Mouse (Mus musculus): ENCODE measurements around the gene Bcs1l. TPM values are rescaled to one million over a fixed set of nuclear protein-coding genes. Genes with fewer than 3 reads are reported as not detected.

Gene Bcs1l
- polyA plus RNA-seq, 1 experiment from 2014 or later = 7.1 TPM

GRCm38 (mm10) chr1:74600501-74601266, 12.6 kb downstream of the Bcs1l start:
- H3K4me2 ChIP-seq (replicated peaks; ENCODE audit: low read depth, low read length) = peak overlapping the region; percentile 77
- no peak for TF ChIP-seq CTCF (IDR thresholded peaks at IDR 0.05)
- no peak for TF ChIP-seq EP300 (IDR thresholded peaks at IDR 0.05)
- peak; percentile 13 for DNase-seq (ENCODE audit: low spot score)
- peak; percentile 52; the same call in 1 of the 2 replicates for ATAC-seq
- peak overlapping the region; percentile 66 for H3K9ac ChIP-seq (replicated peaks; ENCODE audit: low read depth)
- WGBS = 7% methylated on average over 24 of the region's 26 CpGs
- no peaks in the 10 kb centered on the region for H3K9me3 ChIP-seq (ENCODE audit: low read length)
- H3K27me3 ChIP-seq (replicated peaks; ENCODE audit: insufficient read depth, low read length) = no peaks in the 10 kb centered on the region
- peaks cover 11% of the 10 kb centered on the region; the same call in 1 of the 2 replicates for H3K36me3 ChIP-seq (ENCODE audit: insufficient read depth, low read length)
- peak overlapping the region; percentile 70 for H3K4me3 ChIP-seq (ENCODE audit: low read depth, low read length)
- H3K4me1 ChIP-seq (ENCODE audit: insufficient read depth, low read depth, low read length) = peaks cover 8% of the 10 kb centered on the region
- H3K27ac ChIP-seq (ENCODE audit: low read length) = peak overlapping the region; percentile 57

GRCm38 (mm10) chr1:74601267-74601962, 13.3 kb downstream of the Bcs1l start, which contains the start of the genes Rnf25 and Stk36:
Gene Rnf25 (minus strand): TSS chr1:74601397.
Gene Stk36 (plus strand): TSS chr1:74601445.
- Histone ChIP-seq H3K4me3 (ENCODE audit: low read depth, low read length) (peak within 1 kb of the TSS; percentile 70), H3K27ac (ENCODE audit: low read length) (peak within 1 kb of the TSS; percentile 57), H3K9ac (replicated peaks; ENCODE audit: low read depth) (peak within 1 kb of the TSS; percentile 66), H3K4me1 (ENCODE audit: insufficient read depth, low read depth, low read length) (peaks cover 8% of the 10 kb centered on the region), H3K9me3 (ENCODE audit: low read length) (no peaks in the 10 kb centered on the region), H3K4me2 (replicated peaks; ENCODE audit: low read depth, low read length) (peak within 1 kb of the TSS; percentile 77), H3K27me3 (replicated peaks; ENCODE audit: insufficient read depth, low read length) (no peaks in the 10 kb centered on the region), H3K36me3 (ENCODE audit: insufficient read depth, low read length) (peaks cover 9% of the 10 kb centered on the region; the same call in 1 of the 2 replicates)
- WGBS = 9% methylated on average over 25 of the region's 25 CpGs
- no peak for TF ChIP-seq CTCF (IDR thresholded peaks at IDR 0.05)
- peak; percentile 60; the same call in 1 of the 2 replicates for TF ChIP-seq EP300 (IDR thresholded peaks at IDR 0.05)
- ATAC-seq (peak; percentile 95), DNase-seq (ENCODE audit: low spot score) (peak; percentile 97)

GRCm38 (mm10) chr1:74624183-74624582, 36.1 kb downstream of the Bcs1l start:
- Histone ChIP-seq H3K9me3 (ENCODE audit: low read length) (no peaks in the 10 kb centered on the region), H3K9ac (replicated peaks; ENCODE audit: low read depth) (no peak overlapping the region), H3K4me2 (replicated peaks; ENCODE audit: low read depth, low read length) (no peak overlapping the region), H3K27ac (ENCODE audit: low read length) (peak overlapping the region; percentile 62; the same call in 1 of the 2 replicates), H3K4me3 (ENCODE audit: low read depth, low read length) (no peak overlapping the region), H3K27me3 (replicated peaks; ENCODE audit: insufficient read depth, low read length) (no peaks in the 10 kb centered on the region), H3K4me1 (ENCODE audit: insufficient read depth, low read depth, low read length) (no peaks in the 10 kb centered on the region), H3K36me3 (ENCODE audit: insufficient read depth, low read length) (no peaks in the 10 kb centered on the region)
- WGBS = 68% methylated on average over 1 of the region's 1 CpGs
- no peak for TF ChIP-seq CTCF (IDR thresholded peaks at IDR 0.05)
- peak; percentile 98 for TF ChIP-seq EP300 (IDR thresholded peaks at IDR 0.05)
- ATAC-seq (peak; percentile 97), DNase-seq (ENCODE audit: low spot score) (peak; percentile 80)

- 59% methylated on average over 4 of the region's 4 CpGs for WGBS
- H3K4me1 ChIP-seq (ENCODE audit: insufficient read depth, low read depth, low read length) = no peaks in the 10 kb centered on the region
- DNase-seq (ENCODE audit: low spot score) = peak; percentile 30
- H3K4me2 ChIP-seq (replicated peaks; ENCODE audit: low read depth, low read length) = 0 out of 2 replicates have a peak overlapping the region, but pooled peaks have one; percentile 6
- H3K36me3 ChIP-seq (ENCODE audit: insufficient read depth, low read length) = no peaks in the 10 kb centered on the region
- H3K9me3 ChIP-seq (ENCODE audit: low read length) = no peaks in the 10 kb centered on the region
- H3K9ac ChIP-seq (replicated peaks; ENCODE audit: low read depth) = no peak overlapping the region
- peak; percentile 62 for ATAC-seq
- no peaks in the 10 kb centered on the region for H3K27me3 ChIP-seq (replicated peaks; ENCODE audit: insufficient read depth, low read length)
- no peak overlapping the region for H3K4me3 ChIP-seq (ENCODE audit: low read depth, low read length)
- H3K27ac ChIP-seq (ENCODE audit: low read length) = peak overlapping the region; percentile 62
- peak; percentile 70 for TF ChIP-seq EP300 (IDR thresholded peaks at IDR 0.05)
- no peak for TF ChIP-seq CTCF (IDR thresholded peaks at IDR 0.05)
Observed at GRCm38 (mm10) chr1:74626076-74626475, 38.0 kb downstream of the Bcs1l start.

DNA sequence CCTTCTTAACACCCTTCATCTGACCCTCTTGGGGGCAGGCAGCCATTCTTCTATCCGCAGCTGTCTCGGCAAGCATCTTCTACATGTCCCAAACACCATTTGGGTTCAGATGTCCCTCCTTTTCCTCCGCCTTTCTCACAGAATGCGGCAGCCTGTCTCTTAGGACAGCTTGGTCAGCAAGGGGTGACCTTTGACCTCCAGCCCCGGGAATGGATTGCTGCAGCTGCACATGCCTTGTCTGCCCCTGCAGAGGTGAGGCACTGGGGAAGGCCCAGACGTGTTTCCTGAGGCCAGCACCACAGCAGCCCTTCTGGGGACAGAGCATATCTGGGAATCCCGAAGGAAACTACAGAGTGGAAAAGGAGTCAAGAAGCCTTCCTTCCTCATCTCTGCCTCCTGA, 39.9 kb downstream of the Bcs1l start:
- Histone ChIP-seq H3K4me1 (ENCODE audit: insufficient read depth, low read depth, low read length) (no peaks in the 10 kb centered on the region), H3K9me3 (ENCODE audit: low read length) (no peaks in the 10 kb centered on the region), H3K4me3 (ENCODE audit: low read depth, low read length) (no peak overlapping the region), H3K27me3 (replicated peaks; ENCODE audit: insufficient read depth, low read length) (no peaks in the 10 kb centered on the region), H3K4me2 (replicated peaks; ENCODE audit: low read depth, low read length) (no peak overlapping the region), H3K27ac (ENCODE audit: low read length) (no peak overlapping the region), H3K9ac (replicated peaks; ENCODE audit: low read depth) (no peak overlapping the region), H3K36me3 (ENCODE audit: insufficient read depth, low read length) (no peaks in the 10 kb centered on the region)
- 34% methylated on average over 7 of the region's 7 CpGs for WGBS
- no peak for TF ChIP-seq EP300 (IDR thresholded peaks at IDR 0.05)
- no peak for TF ChIP-seq CTCF (IDR thresholded peaks at IDR 0.05)
- no peak for ATAC-seq
- DNase-seq (ENCODE audit: low spot score) = no peak

GRCm38 (mm10) chr1:74632734-74633133, 44.6 kb downstream of the Bcs1l start:
- no peaks in the 10 kb centered on the region for H3K9me3 ChIP-seq (ENCODE audit: low read length)
- no peak overlapping the region for H3K4me3 ChIP-seq (ENCODE audit: low read depth, low read length)
- no peak for TF ChIP-seq CTCF (IDR thresholded peaks at IDR 0.05)
- no peak for TF ChIP-seq EP300 (IDR thresholded peaks at IDR 0.05)
- H3K36me3 ChIP-seq (ENCODE audit: insufficient read depth, low read length) = no peaks in the 10 kb centered on the region
- no peak overlapping the region for H3K4me2 ChIP-seq (replicated peaks; ENCODE audit: low read depth, low read length)
- H3K27me3 ChIP-seq (replicated peaks; ENCODE audit: insufficient read depth, low read length) = no peaks in the 10 kb centered on the region
- no peak overlapping the region for H3K27ac ChIP-seq (ENCODE audit: low read length)
- no peak overlapping the region for H3K9ac ChIP-seq (replicated peaks; ENCODE audit: low read depth)
- ATAC-seq (no peak), DNase-seq (ENCODE audit: low spot score) (no peak)
- no peaks in the 10 kb centered on the region for H3K4me1 ChIP-seq (ENCODE audit: insufficient read depth, low read depth, low read length)
- WGBS = 81% methylated on average over 4 of the region's 4 CpGs

Small RNA genes within 50 kb of the gene (microRNA-seq; reads per million reads assigned to microRNA genes)
- gene Gm25035 = not detected

Other genes with a start within 250 kb of the Bcs1l start
- gene Catip, start 226.2 kb upstream of the Bcs1l start, polyA plus RNA-seq (2015; fragmentation: Nextera tagmentation; extraction: Ambion mirVana) = 3.4 and 5.1 TPM in 2 replicates
- gene Slc11a1, start 213.1 kb upstream of the Bcs1l start, polyA plus RNA-seq (2015; fragmentation: Nextera tagmentation; extraction: Ambion mirVana) = 4.6 and 4.8 TPM in 2 replicates
- 72.5 and 75.0 TPM in 2 replicates for gene Ctdsp1, start 196.8 kb upstream of the Bcs1l start, polyA plus RNA-seq (2015; fragmentation: Nextera tagmentation; extraction: Ambion mirVana)
- 0.75 and 1.3 TPM in 2 replicates for gene Vil1, start 178.9 kb upstream of the Bcs1l start, polyA plus RNA-seq (2015; fragmentation: Nextera tagmentation; extraction: Ambion mirVana)
- gene Cnot9, start 82.2 kb upstream of the Bcs1l start, polyA plus RNA-seq (2015; fragmentation: Nextera tagmentation; extraction: Ambion mirVana) = 20.0 and 20.9 TPM in 2 replicates
- 0.27 and 0.90 TPM in 2 replicates for gene Plcd4, start 45.4 kb upstream of the Bcs1l start, polyA plus RNA-seq (2015; fragmentation: Nextera tagmentation; extraction: Ambion mirVana)
- gene Usp37, start 44.0 kb upstream of the Bcs1l start, polyA plus RNA-seq (2015; fragmentation: Nextera tagmentation; extraction: Ambion mirVana) = 9.1 and 9.8 TPM in 2 replicates
- 2.7 and 3.1 TPM in 2 replicates for gene Zfp142, start within 50 bp of the Bcs1l start, polyA plus RNA-seq (2015; fragmentation: Nextera tagmentation; extraction: Ambion mirVana)
- 26.6 and 26.9 TPM in 2 replicates for gene Rnf25, start 13.1 kb downstream of the Bcs1l start, polyA plus RNA-seq (2015; fragmentation: Nextera tagmentation; extraction: Ambion mirVana)
- 12.5 and 16.3 TPM in 2 replicates for gene Stk36, start 13.2 kb downstream of the Bcs1l start, polyA plus RNA-seq (2015; fragmentation: Nextera tagmentation; extraction: Ambion mirVana)
- 4.2 and 4.7 TPM in 2 replicates for gene Ttll4, start 73.5 kb downstream of the Bcs1l start, polyA plus RNA-seq (2015; fragmentation: Nextera tagmentation; extraction: Ambion mirVana)
- gene Cyp27a1, start 125.3 kb downstream of the Bcs1l start, polyA plus RNA-seq (2015; fragmentation: Nextera tagmentation; extraction: Ambion mirVana) = 5.2 and 5.4 TPM in 2 replicates
- gene Prkag3, start 160.9 kb downstream of the Bcs1l start, polyA plus RNA-seq (2015; fragmentation: Nextera tagmentation; extraction: Ambion mirVana) = 2.6 and 4.6 TPM in 2 replicates
- 0.36 and 0.50 TPM in 2 replicates for gene Wnt6, start 183.6 kb downstream of the Bcs1l start, polyA plus RNA-seq (2015; fragmentation: Nextera tagmentation; extraction: Ambion mirVana)
- not detected in 2 replicates for gene Wnt10a, start 203.2 kb downstream of the Bcs1l start, polyA plus RNA-seq (2015; fragmentation: Nextera tagmentation; extraction: Ambion mirVana)